Mouse (Mus musculus): ENCODE measurements around the gene Mef2b.

DNA sequence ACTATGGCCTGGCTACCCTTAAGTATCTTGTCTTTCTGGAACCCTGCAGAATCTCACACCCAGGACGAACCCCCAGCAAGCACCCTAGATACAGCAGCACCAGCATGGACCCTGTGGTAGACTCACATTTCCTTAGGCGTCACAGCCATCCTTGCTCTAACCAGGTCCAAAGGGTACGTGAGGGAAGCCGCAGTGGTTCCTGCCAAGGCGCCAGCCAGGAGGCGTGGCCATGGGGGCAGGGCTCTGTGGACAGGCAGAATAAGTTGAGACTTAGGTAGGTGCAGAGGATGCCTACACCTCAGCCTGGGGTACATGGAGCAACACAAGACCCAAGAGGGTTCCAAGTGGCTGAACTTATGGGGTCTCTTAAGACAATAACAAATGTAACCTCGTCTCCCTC, 49.2 kb downstream of the Mef2b start:
- TF ChIP-seq CTCF (IDR thresholded peaks at IDR 0.05; ENCODE audit: low read depth), result no peak
- TF ChIP-seq EP300 (IDR thresholded peaks at IDR 0.05; ENCODE audit: low read depth), result no peak
